Mouse (Mus musculus) limb, embryonic 12.5 days (tissue): ENCODE data around the gene G6pc2. TPM values are rescaled to one million over a fixed set of nuclear protein-coding genes. Genes with fewer than 3 reads are reported as not detected.
A peak's percentile ranks its signal among the peaks of the same experiment; 100 is the strongest.

ENCODE experiments used
- ATAC-seq: fragments of 200-750 bp; cut with Nextera tagmentation; 2 replicates; pipeline ENCODE4 v1.8.0; 2017; ENCODE audit warnings: low read depth, moderate TSS enrichment; ENCODE audit not compliant: insufficient number of reproducible peaks, insufficient read depth, low FRiP score, low TSS enrichment
- H3K27ac ChIP-seq: fragments of 300-500 bp; sonication (generic); 2 replicates; pipeline ENCODE4 v1.5.1; 2016; ENCODE audit warnings: mild to moderate bottlenecking, moderate library complexity
- H3K27me3 ChIP-seq: fragments of 300-500 bp; sonication (generic); 2 replicates; pipeline ENCODE4 v1.6.1; 2016; ENCODE audit warnings: mild to moderate bottlenecking, moderate library complexity
- H3K36me3 ChIP-seq: fragments of 300-500 bp; sonication (generic); 2 replicates; pipeline ENCODE4 v1.6.1; 2016; ENCODE audit warnings: mild to moderate bottlenecking, moderate library complexity
- H3K4me1 ChIP-seq: fragments of 300-500 bp; sonication (generic); replicated peaks from 2 replicates; pipeline ENCODE4 v1.6.1; 2016
- H3K4me2 ChIP-seq: fragments of 300-500 bp; sonication (generic); 2 replicates; pipeline ENCODE4 v1.6.1; 2016; ENCODE audit warnings: mild to moderate bottlenecking, moderate library complexity
- H3K4me3 ChIP-seq: fragments of 300-500 bp; sonication (generic); replicated peaks from 2 replicates; pipeline ENCODE4 v1.5.1; 2016; ENCODE audit warnings: mild to moderate bottlenecking
- H3K9ac ChIP-seq: fragments of 300-500 bp; sonication (generic); replicated peaks from 2 replicates; pipeline ENCODE4 v1.6.1; 2016; ENCODE audit warnings: mild to moderate bottlenecking, moderate library complexity
- H3K9me3 ChIP-seq: fragments of 300-500 bp; sonication (generic); 2 replicates; pipeline ENCODE4 v1.6.1; 2016; ENCODE audit warnings: mild to moderate bottlenecking, moderate library complexity
- WGBS: fragments of 180-500 bp; shearing (Covaris S2); methylation state at CpG from one replicate; pipeline ENCODE4 v1.1.7; 2016; 5-methylcytosine and 5-hydroxymethylcytosine counted together
- polyA plus RNA-seq: library from polyadenylated mRNA; unstranded; fragments of >200 nt; fragmentation: Nextera tagmentation; extraction: Ambion mirVana; gene quantifications from 2 replicates; pipeline ENCODE4 v1.2.1, GENCODE M21; 2016

Gene G6pc2
- polyA plus RNA-seq, 1 experiment from 2014 or later = not detected

DNA sequence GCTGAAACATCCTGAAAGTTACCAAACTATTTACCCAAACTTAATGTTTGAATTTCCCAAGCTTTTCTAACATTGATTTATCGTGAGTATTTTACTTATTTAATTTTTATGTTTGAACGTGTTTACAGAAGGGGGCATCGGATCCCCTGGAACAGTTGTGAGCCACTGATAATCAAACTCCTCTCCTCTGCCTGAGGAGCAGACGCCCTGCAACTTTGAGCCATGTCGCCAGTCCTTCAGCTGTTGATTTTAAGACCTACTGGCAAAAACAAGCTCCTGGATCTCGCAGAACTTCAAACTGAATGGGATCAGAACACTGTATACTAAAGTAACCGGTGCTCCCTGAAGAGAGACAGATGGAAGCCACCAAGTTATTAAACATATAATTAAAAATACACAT lies 4.3 kb upstream of the G6pc2 start:
- Histone ChIP-seq H3K4me2 (peak overlapping the region; percentile 42), H3K4me1 (peaks cover 9% of the 10 kb centered on the region), H3K9me3 (no peaks in the 10 kb centered on the region), H3K27me3 (no peaks in the 10 kb centered on the region), H3K27ac (no peak overlapping the region), H3K9ac (no peak overlapping the region), H3K4me3 (peak overlapping the region; percentile 82), H3K36me3 (peaks cover 10% of the 10 kb centered on the region)
- 18% methylated on average over 7 of the region's 7 CpGs for WGBS
- peak; percentile 48; the same call in 1 of the 2 replicates for ATAC-seq

GRCm38 (mm10) chr2:69209684-69210083 lies 1.2 kb upstream of the G6pc2 start:
- H3K4me3 ChIP-seq = no peak overlapping the region
- H3K27me3 ChIP-seq = no peaks in the 10 kb centered on the region
- H3K4me1 ChIP-seq = peaks cover 6% of the 10 kb centered on the region
- H3K4me2 ChIP-seq = no peak overlapping the region
- 95% methylated on average over 3 of the region's 3 CpGs for WGBS
- H3K9ac ChIP-seq = no peak overlapping the region
- no peaks in the 10 kb centered on the region for H3K36me3 ChIP-seq
- no peak for ATAC-seq
- no peak overlapping the region for H3K27ac ChIP-seq
- H3K9me3 ChIP-seq = no peaks in the 10 kb centered on the region

DNA sequence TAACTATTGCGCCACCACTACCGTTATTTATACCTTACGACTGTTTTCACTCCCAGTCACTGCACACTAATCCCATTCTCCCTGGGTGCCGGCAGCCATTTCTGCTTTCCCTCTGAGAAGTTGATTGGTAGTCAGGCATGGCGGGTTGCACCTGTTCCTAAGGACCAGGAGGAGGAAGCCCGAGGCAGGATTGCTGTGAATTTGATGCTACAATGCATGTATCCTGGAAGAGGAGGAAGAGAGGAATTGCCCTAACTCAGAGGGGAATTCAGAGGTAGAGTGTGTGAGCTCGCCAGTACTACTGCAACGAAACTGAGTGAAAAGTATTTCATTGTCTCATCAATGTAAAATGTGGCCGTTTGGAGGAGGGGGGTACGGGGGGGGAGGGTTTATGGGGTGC lies 1.8 kb downstream of the G6pc2 start:
- Histone ChIP-seq H3K36me3 (no peaks in the 10 kb centered on the region), H3K9me3 (no peaks in the 10 kb centered on the region), H3K9ac (no peak overlapping the region), H3K27me3 (no peaks in the 10 kb centered on the region), H3K4me2 (no peak overlapping the region), H3K4me3 (no peak overlapping the region), H3K27ac (no peak overlapping the region), H3K4me1 (no peaks in the 10 kb centered on the region)
- ATAC-seq = no peak
- 69% methylated on average over 10 of the region's 10 CpGs for WGBS

GRCm38 (mm10) chr2:69215242-69215641 lies 4.4 kb downstream of the G6pc2 start:
- 75% methylated on average over 7 of the region's 7 CpGs for WGBS
- no peak for ATAC-seq
- Histone ChIP-seq H3K4me2 (no peak overlapping the region), H3K4me1 (no peaks in the 10 kb centered on the region), H3K9ac (no peak overlapping the region), H3K36me3 (no peaks in the 10 kb centered on the region), H3K27me3 (no peaks in the 10 kb centered on the region), H3K9me3 (no peaks in the 10 kb centered on the region), H3K27ac (no peak overlapping the region), H3K4me3 (no peak overlapping the region)

GRCm38 (mm10) chr2:69221868-69222416 lies 11.1 kb downstream of the G6pc2 start:
- H3K4me2 ChIP-seq = no peak overlapping the region
- ATAC-seq = no peak
- 69% methylated on average over 5 of the region's 5 CpGs for WGBS

DNA sequence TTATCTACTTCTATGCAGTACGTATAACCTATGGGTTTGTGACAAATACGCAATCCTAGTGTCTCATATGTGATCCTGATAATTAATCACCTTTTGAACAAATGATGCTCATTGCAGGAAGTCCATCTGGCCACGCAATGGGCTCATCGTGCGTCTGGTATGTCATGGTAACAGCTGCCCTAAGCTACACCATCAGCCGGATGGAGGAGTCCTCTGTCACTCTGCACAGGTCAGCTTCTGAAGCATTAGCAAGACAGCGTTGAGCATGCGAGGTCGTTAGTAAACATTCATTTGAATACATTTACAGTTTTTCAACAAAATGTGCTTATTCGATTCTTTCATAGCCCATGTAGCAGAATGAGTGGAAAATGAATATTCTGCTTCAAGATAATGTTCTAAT lies 11.9 kb downstream of the G6pc2 start:
- Histone ChIP-seq H3K36me3 (no peaks in the 10 kb centered on the region), H3K4me2 (no peak overlapping the region), H3K4me3 (no peak overlapping the region), H3K27ac (no peak overlapping the region), H3K4me1 (no peaks in the 10 kb centered on the region), H3K9ac (no peak overlapping the region), H3K27me3 (no peaks in the 10 kb centered on the region), H3K9me3 (no peaks in the 10 kb centered on the region)
- 84% methylated on average over 10 of the region's 10 CpGs for WGBS
- no peak for ATAC-seq

More at GRCm38 (mm10) chr2:69221868-69222416, 11.1 kb downstream of the G6pc2 start:
- Histone ChIP-seq H3K27me3 (no peaks in the 10 kb centered on the region), H3K4me3 (no peak overlapping the region), H3K27ac (no peak overlapping the region), H3K4me1 (no peaks in the 10 kb centered on the region), H3K9me3 (no peaks in the 10 kb centered on the region), H3K9ac (no peak overlapping the region), H3K36me3 (no peaks in the 10 kb centered on the region)

GRCm38 (mm10) chr2:69224724-69225123 lies 13.9 kb downstream of the G6pc2 start:
- Histone ChIP-seq H3K27ac (no peak overlapping the region), H3K36me3 (no peaks in the 10 kb centered on the region), H3K4me1 (no peaks in the 10 kb centered on the region), H3K27me3 (no peaks in the 10 kb centered on the region), H3K4me2 (no peak overlapping the region), H3K9ac (no peak overlapping the region), H3K9me3 (no peaks in the 10 kb centered on the region), H3K4me3 (no peak overlapping the region)
- WGBS = 67% methylated on average over 2 of the region's 2 CpGs
- no peak for ATAC-seq

- no peak overlapping the region for H3K4me3 ChIP-seq
- H3K27ac ChIP-seq = no peak overlapping the region
- no peaks in the 10 kb centered on the region for H3K9me3 ChIP-seq
- no peak overlapping the region for H3K4me2 ChIP-seq
- 93% methylated on average over 9 of the region's 9 CpGs for WGBS
- no peak for ATAC-seq
- no peaks in the 10 kb centered on the region for H3K36me3 ChIP-seq
- no peak overlapping the region for H3K9ac ChIP-seq
- no peaks in the 10 kb centered on the region for H3K27me3 ChIP-seq
- H3K4me1 ChIP-seq = no peaks in the 10 kb centered on the region
Measured at GRCm38 (mm10) chr2:69226876-69227275, 16.0 kb downstream of the G6pc2 start.

GRCm38 (mm10) chr2:69228635-69229034 lies 17.8 kb downstream of the G6pc2 start:
- no peaks in the 10 kb centered on the region for H3K27me3 ChIP-seq
- H3K36me3 ChIP-seq = no peaks in the 10 kb centered on the region
- no peaks in the 10 kb centered on the region for H3K4me1 ChIP-seq
- no peaks in the 10 kb centered on the region for H3K9me3 ChIP-seq
- no peak overlapping the region for H3K4me3 ChIP-seq
- no peak overlapping the region for H3K9ac ChIP-seq
- WGBS = 85% methylated on average over 6 of the region's 6 CpGs
- no peak overlapping the region for H3K4me2 ChIP-seq
- ATAC-seq = no peak
- H3K27ac ChIP-seq = no peak overlapping the region

DNA sequence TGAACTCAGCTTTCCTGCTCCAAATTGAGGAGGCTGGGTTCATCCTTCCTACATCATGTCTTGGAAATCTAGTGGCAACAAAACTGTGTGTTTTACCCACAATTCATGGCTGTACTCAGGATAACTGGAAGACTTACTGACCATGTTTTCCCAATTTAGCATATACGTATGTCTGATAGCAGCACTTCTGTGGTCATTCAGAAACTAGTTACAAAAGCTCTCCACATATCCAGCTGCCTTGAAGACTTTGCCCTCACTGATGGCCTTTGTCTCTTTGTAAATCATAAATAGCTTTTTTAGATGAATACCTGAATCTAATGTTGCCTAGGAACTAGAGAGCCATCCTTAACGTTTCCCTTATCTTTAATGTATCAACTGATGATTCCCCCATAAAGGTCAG lies 19.3 kb downstream of the G6pc2 start:
- 86% methylated on average over 2 of the region's 2 CpGs for WGBS
- no peaks in the 10 kb centered on the region for H3K4me1 ChIP-seq
- no peak overlapping the region for H3K9ac ChIP-seq
- H3K4me2 ChIP-seq = no peak overlapping the region
- H3K4me3 ChIP-seq = no peak overlapping the region
- no peaks in the 10 kb centered on the region for H3K27me3 ChIP-seq
- H3K9me3 ChIP-seq = no peaks in the 10 kb centered on the region
- ATAC-seq = no peak
- H3K27ac ChIP-seq = no peak overlapping the region
- no peaks in the 10 kb centered on the region for H3K36me3 ChIP-seq

DNA sequence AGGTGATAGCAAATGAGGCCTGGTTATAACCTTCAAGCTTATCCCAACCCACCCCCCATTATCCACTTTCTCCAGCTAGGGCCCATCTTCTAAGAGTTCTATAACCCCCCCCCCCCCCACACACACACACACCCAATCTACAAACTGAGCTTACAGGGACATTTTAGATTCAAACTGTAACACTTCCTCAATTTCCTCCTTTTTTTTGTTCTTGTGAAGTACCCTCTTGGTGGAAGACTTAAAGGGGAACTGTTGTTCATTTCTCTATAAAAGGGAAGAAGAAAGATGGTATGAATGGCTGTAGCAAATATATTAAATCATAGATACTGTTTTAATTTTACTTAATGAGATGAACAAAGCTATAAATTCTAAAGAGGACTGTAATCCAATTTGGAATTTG lies 21.2 kb downstream of the G6pc2 start:
- ATAC-seq = no peak

GRCm38 (mm10) chr2:69234976-69235678 lies 24.3 kb downstream of the G6pc2 start:
- H3K36me3 ChIP-seq = no peaks in the 10 kb centered on the region
- WGBS = 81% methylated on average over 5 of the region's 5 CpGs
- ATAC-seq = no peak

More for the DNA sequence above, 21.2 kb downstream of the G6pc2 start:
- H3K27me3 ChIP-seq = no peaks in the 10 kb centered on the region
- no peaks in the 10 kb centered on the region for H3K4me1 ChIP-seq
- no peaks in the 10 kb centered on the region for H3K9me3 ChIP-seq
- no peak overlapping the region for H3K9ac ChIP-seq
- no peaks in the 10 kb centered on the region for H3K36me3 ChIP-seq
- no peak overlapping the region for H3K27ac ChIP-seq
- no peak overlapping the region for H3K4me2 ChIP-seq
- H3K4me3 ChIP-seq = no peak overlapping the region

More at GRCm38 (mm10) chr2:69234976-69235678, 24.3 kb downstream of the G6pc2 start:
- Histone ChIP-seq H3K4me2 (no peak overlapping the region), H3K4me1 (no peaks in the 10 kb centered on the region), H3K9ac (no peak overlapping the region), H3K27ac (no peak overlapping the region), H3K9me3 (no peaks in the 10 kb centered on the region), H3K27me3 (no peaks in the 10 kb centered on the region), H3K4me3 (no peak overlapping the region)
